Mouse (Mus musculus) neutrophil, adult 59 days (primary cell): Measurements from ENCODE around the gene Hmga1b. TPM values are rescaled to one million over a fixed set of nuclear protein-coding genes. Genes with fewer than 3 reads are reported as not detected.

Source experiments
- total RNA-seq, 2 experiments: library from RNA; stranded (reverse); gene quantifications; 1 replicate in 1 of 2; 2 replicates in 1 of 2; pipeline ENCODE4 v1.2.4; 2023

Hmga1b gene
- total RNA-seq, result 10 to 100 TPM; 42.1 to 54.6 TPM

GRCm38 (mm10) chr11:120762672-120763041, at the start of gene Hmga1b:
Hmga1b (plus strand) TSS chr11:120762794.

GRCm38 (mm10) chr11:120713580-120714518, 48.7 kb upstream of the Hmga1b start, which contains the start of the genes Cenpx and Lrrc45:
Cenpx (minus strand) TSS chr11:120713738.
Lrrc45 (plus strand) TSS chr11:120713925.

GRCm38 (mm10) chr11:120721124-120722066, 41.2 kb upstream of the Hmga1b start, which contains the start of gene Rac3:
Rac3 (plus strand) TSS chr11:120721470.

GRCm38 (mm10) chr11:120727169-120727527, 35.4 kb upstream of the Hmga1b start, which contains the start of gene Dcxr:
Dcxr (minus strand) TSS chr11:120727281.

GRCm38 (mm10) chr11:120731858-120732680, 30.5 kb upstream of the Hmga1b start, which contains the start of gene Cbr2:
Cbr2 (minus strand) TSS chr11:120732114.

GRCm38 (mm10) chr11:120784064-120784791, 21.6 kb downstream of the Hmga1b start, which contains the start of the genes Rfng and Gps1:
Rfng (minus strand) TSS chr11:120784207.
Gps1 (plus strand) TSS chr11:120784272.

GRCm38 (mm10) chr11:120795756-120796613, 33.4 kb downstream of the Hmga1b start, which contains the start of gene Dus1l:
Dus1l (minus strand) TSS chr11:120796403.

Other genes with a start within 250 kb of the Hmga1b start
- not detected for gene Gcgr, start 232.1 kb upstream of the Hmga1b start, total RNA-seq
- 10 to 100 TPM; 28.5 to 32.8 TPM for gene Mcrip1, start 213.1 kb upstream of the Hmga1b start, total RNA-seq
- gene Ppp1r27, start 211.7 kb upstream of the Hmga1b start, total RNA-seq, result not detected
- gene P4hb, start 189.5 kb upstream of the Hmga1b start, total RNA-seq, result 100 to 1,000 TPM; 250 to 293 TPM
- gene Arhgdia, start 181.2 kb upstream of the Hmga1b start, total RNA-seq, result 100 to 1,000 TPM; 404 to 468 TPM
- 100 to 1,000 TPM; 129 to 148 TPM for gene Alyref, start 164.4 kb upstream of the Hmga1b start, total RNA-seq
- 10 to 100 TPM; 51.5 to 52.9 TPM for gene Anapc11, start 164.4 kb upstream of the Hmga1b start, total RNA-seq
- gene Npb, start 154.3 kb upstream of the Hmga1b start, total RNA-seq, result 1 to 10 TPM in 1 of 2 experiments, not detected in 1; 1.3 TPM
- 10 to 100 TPM; 33.2 to 34.6 TPM for gene Pcyt2, start 144.9 kb upstream of the Hmga1b start, total RNA-seq
- 100 to 1,000 TPM; 117 to 133 TPM for gene Sirt7, start 137.6 kb upstream of the Hmga1b start, total RNA-seq
- gene Mafg, start 129.2 kb upstream of the Hmga1b start, total RNA-seq, result 100 to 1,000 TPM; 143 to 148 TPM
- gene Pycr1, start 119.0 kb upstream of the Hmga1b start, total RNA-seq, result 1 to 10 TPM; 1.3 to 2.7 TPM
- not detected for gene Myadml2, start 114.6 kb upstream of the Hmga1b start, total RNA-seq
- gene Notum, start 101.6 kb upstream of the Hmga1b start, total RNA-seq, result 1 to 10 TPM in 1 of 2 experiments, not detected in 1; 1.8 TPM
- gene Aspscr1, start 89.8 kb upstream of the Hmga1b start, total RNA-seq, result 10 to 100 TPM; 79.9 to 88.5 TPM
- gene Cenpx, start 49.1 kb upstream of the Hmga1b start, total RNA-seq, result 10 to 100 TPM; 35.5 to 36.7 TPM
- 10 to 100 TPM; 11.7 to 15.4 TPM for gene Lrrc45, start 48.9 kb upstream of the Hmga1b start, total RNA-seq
- under 1 TPM in 1 of 2 experiments, not detected in 1; 0.67 TPM for gene Rac3, start 41.3 kb upstream of the Hmga1b start, total RNA-seq
- gene Dcxr, start 35.5 kb upstream of the Hmga1b start, total RNA-seq, result 10 to 100 TPM in 1 of 2 experiments, 1 to 10 TPM in 1; 6.2 to 12.1 TPM
- 10 to 100 TPM in 1 of 2 experiments, 1 to 10 TPM in 1; 4.7 to 10.3 TPM for gene Cbr2, start 30.7 kb upstream of the Hmga1b start, total RNA-seq
- 10 to 100 TPM; 12.8 to 14.4 TPM for gene Rfng, start 21.4 kb downstream of the Hmga1b start, total RNA-seq
- 10 to 100 TPM; 32.3 to 47.8 TPM for gene Gps1, start 21.5 kb downstream of the Hmga1b start, total RNA-seq
- 10 to 100 TPM; 31.9 to 38.5 TPM for gene Dus1l, start 33.6 kb downstream of the Hmga1b start, total RNA-seq
- 10 to 100 TPM; 22.3 to 24.3 TPM for gene Fasn, start 61.8 kb downstream of the Hmga1b start, total RNA-seq
- gene Ccdc57, start 170.1 kb downstream of the Hmga1b start, total RNA-seq, result 1 to 10 TPM; 2.8 to 5.2 TPM
- gene Slc16a3, start 185.7 kb downstream of the Hmga1b start, total RNA-seq, result 100 to 1,000 TPM; 698 to 788 TPM
- gene Csnk1d, start 228.5 kb downstream of the Hmga1b start, total RNA-seq, result 100 to 1,000 TPM; 116 to 126 TPM